Mouse (Mus musculus) MEL (cell line): Measurements from ENCODE around the gene Atrx.

Experiments used
- CTCF ChIP-seq, 3 experiments: IDR thresholded peaks in 2 of 3; conservative IDR thresholded peaks in 1 of 3; 2 replicates each; pipeline ENCODE4 v1.5.1; 2011 to 2012; ENCODE audit warnings: low read length in 3 of 3, low read depth in 2 of 3, mild to moderate bottlenecking in 2 of 3, improper control_type of control experiment in 1 of 3, inconsistent platforms in 1 of 3, mixed read lengths in 1 of 3, moderate library complexity in 1 of 3; ENCODE audit not compliant: control insufficient read depth in 1 of 3, insufficient read depth in 1 of 3, poor library complexity in 1 of 3, severe bottlenecking in 1 of 3
- MAFK ChIP-seq: IDR thresholded peaks from 2 replicates; pipeline ENCODE4 v1.6.1; 2011; ENCODE audit warnings: low read depth, mild to moderate bottlenecking, low read length, improper control_type of control experiment, borderline replicate concordance
- MAZ ChIP-seq: IDR thresholded peaks from 2 replicates; pipeline ENCODE4 v1.6.1; 2012; ENCODE audit warnings: low read depth, mild to moderate bottlenecking, inconsistent platforms, low read length, improper control_type of control experiment
- POLR2A ChIP-seq, 2 experiments: IDR thresholded peaks; 2 replicates each; pipeline ENCODE4 v1.6.1; 2011 to 2012; ENCODE audit warnings: low read length in 2 of 2, mild to moderate bottlenecking in 2 of 2, control low read depth in 1 of 2, improper control_type of control experiment in 1 of 2, low read depth in 1 of 2, moderate library complexity in 1 of 2; ENCODE audit not compliant: control insufficient read depth in 1 of 2, insufficient read depth in 1 of 2, poor library complexity in 1 of 2
- ZC3H11A ChIP-seq: IDR thresholded peaks from 2 replicates; pipeline ENCODE4 v1.6.1; 2012; ENCODE audit warnings: low read depth, mild to moderate bottlenecking, inconsistent platforms, low read length, improper control_type of control experiment

GRCm38 (mm10) chrX:105794806-105795403 is 134.3 kb downstream of the Atrx start:
- TF ChIP-seq CTCF (IDR thresholded peaks at IDR 0.05 in 2 of 3, conservative IDR thresholded peaks at IDR 0.05 in 1 of 3; ENCODE audit: control insufficient read depth in 1 of 3, insufficient read depth in 1 of 3, low read depth in 2 of 3, low read length in 3 of 3, poor library complexity in 1 of 3, severe bottlenecking in 1 of 3) (no peak), MAZ (no peak), MAFK (no peak), POLR2A (IDR thresholded peaks at IDR 0.05; ENCODE audit: control insufficient read depth in 1 of 2, insufficient read depth in 1 of 2, low read depth in 1 of 2, low read length in 2 of 2, poor library complexity in 1 of 2) (no peak), ZC3H11A (no peak)
